14 mouse cellular contexts compared by ENCODE assay signal in genomic region chr5:113082356-113083168, GRCm38 (mm10). TPM values are rescaled to one million over a fixed set of nuclear protein-coding genes. Genes with fewer than 3 reads are reported as not detected.
DNase-seq lines count a peak whose midpoint lies in the region; ATAC-seq lines count a peak whose summit lies in the region.
"Had no signal": no experiment of that assay in that cellular context is flagged by ENCODE, and none has a peak within 500 bp of the region (broad histone marks: within the 10 kb centered on the region; RNA-seq: fewer than 3 reads in every experiment).

No protein-coding gene starts in this region.

- H3K4me2 ChIP-seq in embryonic facial prominence, embryonic 13.5 days = no peak overlapping the region
- H3K4me2 ChIP-seq: lung, embryonic 15.5 days had no signal

- no peak overlapping the region for H3K4me3 ChIP-seq in embryonic facial prominence, embryonic 13.5 days
- H3K4me3 ChIP-seq in embryonic facial prominence, embryonic 10.5 days = no peak overlapping the region
- H3K4me3 ChIP-seq: lung, embryonic 15.5 days had no signal

- WGBS in embryonic facial prominence, embryonic 13.5 days = 52% methylated on average over 19 of the region's 19 CpGs
- WGBS in embryonic facial prominence, embryonic 10.5 days = 72% methylated on average over 19 of the region's 19 CpGs

- no peak overlapping the region for H3K9ac ChIP-seq in embryonic facial prominence, embryonic 13.5 days
- H3K9ac ChIP-seq: lung, embryonic 15.5 days had no signal

- ATAC-seq in embryonic facial prominence, embryonic 13.5 days (ENCODE audit: insufficient number of reproducible peaks, insufficient read depth, low FRiP score, low TSS enrichment, low read depth) = no peak
- ATAC-seq: forebrain, embryonic 16.5 days; Patski had no signal

- peaks cover 14% of the 10 kb centered on the region; the same call in 1 of the 2 replicates for H3K4me1 ChIP-seq in embryonic facial prominence, embryonic 13.5 days
- H3K4me1 ChIP-seq in embryonic facial prominence, embryonic 10.5 days = peaks cover 10% of the 10 kb centered on the region; the same call in 1 of the 2 replicates

- H3K27ac ChIP-seq in embryonic facial prominence, embryonic 13.5 days = peak overlapping the region; percentile 8
- no peak overlapping the region; the same call in 1 of the 2 replicates for H3K27ac ChIP-seq in embryonic facial prominence, embryonic 10.5 days (replicated peaks)
- H3K27ac ChIP-seq: lung, embryonic 15.5 days had no signal

- no peaks in the 10 kb centered on the region for H3K27me3 ChIP-seq in embryonic facial prominence, embryonic 13.5 days
- H3K27me3 ChIP-seq in embryonic facial prominence, embryonic 10.5 days (replicated peaks; ENCODE audit: low read depth, poor library complexity, severe bottlenecking) = 0 out of 2 replicates have a peak, but pooled peaks cover 2% of the 10 kb centered on the region
- H3K27me3 ChIP-seq: lung, embryonic 15.5 days; Patski had no signal

- intact Hi-C loops in heart, postnatal 10 days (cut with DNase I) = no loop called here

- no peaks in the 10 kb centered on the region for H3K36me3 ChIP-seq in embryonic facial prominence, embryonic 13.5 days
- no peaks in the 10 kb centered on the region for H3K36me3 ChIP-seq in embryonic facial prominence, embryonic 10.5 days (replicated peaks)
- H3K36me3 ChIP-seq: lung, embryonic 15.5 days had no signal

- no peak for DNase-seq in embryonic facial prominence, embryonic 10.5 days (ENCODE audit: low spot score)
- DNase-seq in layer of hippocampus, adult 9-11 months = peak; percentile 44
- no peak for DNase-seq in layer of hippocampus, postnatal 36 days
- peak; percentile 13 for DNase-seq in R1 (ENCODE audit: low read depth, low spot score)
- DNase-seq in heart, postnatal 10 days = peak; percentile 35 to 56
- DNase-seq in embryo, embryonic 10.5 days (ENCODE audit: low spot score) = no peak
- no peak for DNase-seq in adrenal gland, adult (ENCODE audit: inconsistent age in 2 of 2, low spot score in 1 of 2)
- DNase-seq: B cell, adult 2 months had no signal

- no peaks in the 10 kb centered on the region for H3K9me3 ChIP-seq in embryonic facial prominence, embryonic 13.5 days
- no peaks in the 10 kb centered on the region for H3K9me3 ChIP-seq in embryonic facial prominence, embryonic 10.5 days
- H3K9me3 ChIP-seq: lung, embryonic 15.5 days had no signal

RNA-seq across cellular contexts. Expression of gene Crybb3, which starts 1.2 kb away (rescaled TPM):
- 1.3 and 2.5 TPM in 2 replicates for polyA plus RNA-seq in embryonic facial prominence, embryonic 13.5 days (2015; fragmentation: Nextera tagmentation; extraction: Ambion mirVana)
- 0.97 and 1.0 TPM in 2 replicates for polyA plus RNA-seq in embryonic facial prominence, embryonic 10.5 days (2016; fragmentation: Nextera tagmentation; extraction: Ambion mirVana)
- 1 to 10 TPM; 1.6 to 3.3 TPM for total RNA-seq in layer of hippocampus, postnatal 36 days (2021)
- total RNA-seq in heart, postnatal 10 days (2021) = 1 to 10 TPM; 2.0 to 2.1 TPM

RNA-seq across cellular contexts. Expression of gene Crybb2, which starts 12.6 kb away (rescaled TPM):
- polyA plus RNA-seq in embryonic facial prominence, embryonic 13.5 days (2015; fragmentation: Nextera tagmentation; extraction: Ambion mirVana) = not detected in 2 replicates
- not detected in 2 replicates for polyA plus RNA-seq in embryonic facial prominence, embryonic 10.5 days (2016; fragmentation: Nextera tagmentation; extraction: Ambion mirVana)
- total RNA-seq in layer of hippocampus, postnatal 36 days (2021) = not detected
- not detected for total RNA-seq in heart, postnatal 10 days (2021)
- polyA plus RNA-seq: cortical plate, adult 2 months; forebrain, embryonic 16.5 days; lung, embryonic 15.5 days; Patski; stomach, embryonic 14.5 days had no signal

Comparison
In these comparisons a context has a peak if more than half of its experiments do, and no peak if none do; other contexts are left out.
1. DNase-seq: peak in layer of hippocampus, adult 9-11 months (single experiment), R1 (single experiment) and heart, postnatal 10 days (2 of 2); none in embryonic facial prominence, embryonic 10.5 days (single experiment), layer of hippocampus, postnatal 36 days (0 of 2), embryo, embryonic 10.5 days (single experiment) and adrenal gland, adult (0 of 2).